Mouse (Mus musculus) embryonic facial prominence, embryonic 10.5 days (tissue): ENCODE results near the gene Pgs1. TPM values are rescaled to one million over a fixed set of nuclear protein-coding genes. Genes with fewer than 3 reads are reported as not detected.

Experiments used
- DNase-seq: peaks from one replicate; pipeline ENCODE4 v3.0.0-alpha.2; 2017; ENCODE audit warnings: low spot score
- H3K27ac ChIP-seq: fragments of 300-500 bp; sonication (generic); replicated peaks from 2 replicates; pipeline ENCODE4 v1.5.1; 2016; ENCODE audit warnings: mild to moderate bottlenecking
- H3K27me3 ChIP-seq: fragments of 300-500 bp; sonication (generic); replicated peaks from 2 replicates; pipeline ENCODE4 v1.6.1; 2016; ENCODE audit warnings: low read depth, mild to moderate bottlenecking; ENCODE audit not compliant: poor library complexity, severe bottlenecking
- H3K36me3 ChIP-seq: fragments of 300-500 bp; sonication (generic); replicated peaks from 2 replicates; pipeline ENCODE4 v1.6.1; 2016; ENCODE audit warnings: mild to moderate bottlenecking, moderate library complexity
- H3K4me1 ChIP-seq: fragments of 300-500 bp; sonication (generic); 2 replicates; pipeline ENCODE4 v1.6.1; 2016
- H3K4me3 ChIP-seq: fragments of 300-500 bp; sonication (generic); 2 replicates; pipeline ENCODE4 v1.5.1; 2016; ENCODE audit warnings: mild to moderate bottlenecking, moderate library complexity
- H3K9me3 ChIP-seq: fragments of 300-500 bp; sonication (generic); 2 replicates; pipeline ENCODE4 v1.6.1; 2016; ENCODE audit warnings: mild to moderate bottlenecking
- WGBS: fragments of 180-500 bp; shearing (Covaris S2); methylation state at CpG from one replicate; pipeline ENCODE4 v1.1.7; 2016; 5-methylcytosine and 5-hydroxymethylcytosine counted together
- polyA plus RNA-seq: library from polyadenylated mRNA; unstranded; fragments of >200 nt; fragmentation: Nextera tagmentation; extraction: Ambion mirVana; gene quantifications from 2 replicates; pipeline ENCODE4 v1.2.1, GENCODE M21; 2016

Pgs1 gene
- polyA plus RNA-seq, 1 experiment from 2014 or later = 43.5 TPM

DNA sequence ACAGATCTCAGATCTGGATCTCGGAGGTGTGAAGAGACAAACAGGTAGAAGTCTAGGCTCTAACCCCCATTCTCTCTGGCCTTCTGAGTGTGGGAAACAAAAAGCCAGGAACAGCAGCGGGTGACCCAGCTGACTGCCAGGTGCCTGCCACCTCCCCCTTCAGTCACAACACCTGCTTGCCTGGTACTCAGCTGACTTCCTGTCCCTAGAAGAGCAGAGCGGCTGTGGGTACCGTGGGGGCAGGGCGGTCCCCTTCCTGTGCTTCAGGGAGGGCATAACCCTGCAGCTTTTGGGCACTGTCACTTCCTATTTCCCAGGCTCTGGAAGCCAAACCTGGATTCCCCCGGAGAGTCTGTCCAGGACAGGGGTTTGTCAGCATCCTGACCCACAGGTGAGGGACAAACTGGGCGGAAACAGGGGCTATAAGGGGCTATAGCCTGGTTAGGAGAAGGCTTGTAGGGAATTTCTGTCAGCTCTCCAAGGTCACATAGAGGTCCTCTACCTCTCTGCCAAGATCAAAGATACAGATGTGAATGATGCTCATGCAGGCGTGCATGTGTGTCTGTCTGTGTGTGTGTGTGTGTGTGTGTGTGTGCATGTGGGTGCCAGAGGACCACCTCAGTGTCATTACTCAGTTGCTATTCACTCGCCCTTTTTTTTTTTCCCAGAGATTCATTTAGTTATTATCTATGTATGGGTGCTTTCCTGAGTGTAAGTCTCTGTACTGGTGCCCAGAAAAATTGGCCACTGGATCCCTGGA is 33.7 kb upstream of the Pgs1 start:
- H3K27ac ChIP-seq = no peak overlapping the region
- peaks cover 46% of the 10 kb centered on the region for H3K27me3 ChIP-seq
- no peak for DNase-seq
- WGBS = 60% methylated on average over 9 of the region's 9 CpGs
- peaks cover 54% of the 10 kb centered on the region for H3K4me1 ChIP-seq
- no peaks in the 10 kb centered on the region for H3K9me3 ChIP-seq
- no peak overlapping the region for H3K4me3 ChIP-seq
- no peaks in the 10 kb centered on the region for H3K36me3 ChIP-seq

DNA sequence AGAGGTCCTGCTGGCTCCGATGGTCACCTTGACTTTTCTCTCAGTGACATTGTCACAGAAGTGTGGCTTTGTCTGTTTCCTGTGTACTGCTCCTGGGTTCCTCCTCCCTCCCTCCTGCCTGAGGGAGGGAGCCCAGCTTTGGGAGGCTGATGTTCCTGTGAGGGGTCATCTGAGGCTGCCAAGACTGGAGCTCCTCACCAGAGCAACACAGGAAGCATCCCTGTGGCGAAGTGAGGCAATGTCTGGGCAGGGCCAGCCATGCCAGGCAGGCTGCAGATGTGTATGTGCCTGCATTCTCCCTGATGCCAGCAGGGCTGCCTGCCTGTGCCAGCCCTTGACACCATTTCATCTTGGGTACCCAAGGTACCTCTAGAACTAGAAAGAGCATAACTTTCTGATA is 32.0 kb upstream of the Pgs1 start:
- no peak for DNase-seq
- Histone ChIP-seq H3K36me3 (no peaks in the 10 kb centered on the region), H3K9me3 (no peaks in the 10 kb centered on the region), H3K27ac (0 out of 2 replicates have a peak overlapping the region, but pooled peaks have one; percentile 2), H3K27me3 (peaks cover 40% of the 10 kb centered on the region), H3K4me3 (no peak overlapping the region), H3K4me1 (peaks cover 62% of the 10 kb centered on the region)
- WGBS = 66% methylated on average over 2 of the region's 2 CpGs

DNA sequence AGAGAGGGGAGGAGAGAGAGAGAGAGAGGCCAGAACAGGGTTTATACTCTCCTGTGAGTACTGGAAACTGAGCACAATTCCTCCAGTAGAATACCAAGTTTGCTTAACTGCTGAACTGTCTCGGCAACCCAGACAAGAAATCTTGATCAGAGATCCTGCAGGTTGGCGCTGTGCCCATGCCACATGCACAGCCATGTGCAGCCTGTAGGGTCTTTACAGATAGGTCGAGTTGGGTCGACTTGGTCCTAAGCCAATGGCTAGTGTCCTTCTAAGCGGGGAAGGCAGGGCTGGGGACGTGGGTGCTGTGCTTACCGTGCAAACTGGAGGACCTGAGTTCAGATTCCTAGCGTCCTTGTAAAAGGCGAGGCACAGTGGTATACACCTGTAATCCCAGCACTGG is 31.3 kb upstream of the Pgs1 start:
- Histone ChIP-seq H3K4me1 (peaks cover 63% of the 10 kb centered on the region), H3K36me3 (no peaks in the 10 kb centered on the region), H3K27ac (peak overlapping the region; percentile 44; the same call in 1 of the 2 replicates), H3K27me3 (peaks cover 39% of the 10 kb centered on the region), H3K9me3 (no peaks in the 10 kb centered on the region), H3K4me3 (no peak overlapping the region)
- no peak for DNase-seq
- 89% methylated on average over 9 of the region's 9 CpGs for WGBS

DNA sequence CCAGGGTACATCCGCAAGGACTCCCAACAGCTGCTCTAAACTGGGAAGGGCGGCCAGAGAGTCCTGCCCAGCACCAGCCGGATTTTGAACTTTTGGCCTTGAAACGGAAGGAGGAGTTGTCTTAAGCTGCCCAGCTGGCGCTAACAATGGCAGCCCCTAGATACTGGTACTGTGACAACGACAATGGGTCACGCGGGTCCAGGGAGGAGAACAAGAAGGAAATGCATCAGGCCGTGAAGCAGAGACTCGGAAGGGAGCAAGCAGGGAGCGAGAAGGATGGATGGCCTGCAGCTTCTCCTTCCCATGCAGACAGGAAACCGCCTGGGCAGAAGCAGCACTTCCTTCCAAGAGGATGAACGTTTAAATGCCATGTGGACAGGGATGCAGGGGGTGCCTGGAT is 30.5 kb upstream of the Pgs1 start:
- Histone ChIP-seq H3K27ac (peak overlapping the region; percentile 27), H3K4me3 (no peak overlapping the region), H3K9me3 (no peaks in the 10 kb centered on the region), H3K27me3 (peaks cover 35% of the 10 kb centered on the region), H3K36me3 (no peaks in the 10 kb centered on the region), H3K4me1 (peaks cover 64% of the 10 kb centered on the region)
- 66% methylated on average over 13 of the region's 13 CpGs for WGBS
- no peak for DNase-seq

DNA sequence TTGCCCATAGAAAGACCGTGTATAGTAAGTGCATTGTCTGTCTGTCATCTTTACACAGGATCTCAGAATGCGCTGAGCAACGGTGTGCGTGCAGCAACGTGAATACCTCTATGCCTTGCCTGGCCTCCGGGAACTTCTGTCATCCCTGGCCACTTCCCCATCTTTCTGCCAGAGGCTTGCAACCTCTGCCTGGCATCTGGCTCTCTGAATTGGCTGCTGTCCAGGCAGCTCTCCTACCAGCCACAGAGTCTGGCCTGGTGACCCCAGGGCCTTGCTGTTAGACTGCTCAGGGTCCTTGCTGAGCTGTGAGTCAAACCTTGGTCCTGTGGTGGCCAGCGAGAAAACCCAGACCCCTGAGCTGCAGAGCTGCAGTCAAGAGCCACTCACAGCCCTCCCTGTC is 27.9 kb upstream of the Pgs1 start:
- H3K36me3 ChIP-seq = no peaks in the 10 kb centered on the region
- H3K4me3 ChIP-seq = no peak overlapping the region
- H3K4me1 ChIP-seq = peaks cover 66% of the 10 kb centered on the region
- no peak overlapping the region for H3K27ac ChIP-seq
- WGBS = 76% methylated on average over 7 of the region's 7 CpGs
- no peak for DNase-seq
- H3K9me3 ChIP-seq = no peaks in the 10 kb centered on the region
- H3K27me3 ChIP-seq = peaks cover 22% of the 10 kb centered on the region; the same call in 1 of the 2 replicates

DNA sequence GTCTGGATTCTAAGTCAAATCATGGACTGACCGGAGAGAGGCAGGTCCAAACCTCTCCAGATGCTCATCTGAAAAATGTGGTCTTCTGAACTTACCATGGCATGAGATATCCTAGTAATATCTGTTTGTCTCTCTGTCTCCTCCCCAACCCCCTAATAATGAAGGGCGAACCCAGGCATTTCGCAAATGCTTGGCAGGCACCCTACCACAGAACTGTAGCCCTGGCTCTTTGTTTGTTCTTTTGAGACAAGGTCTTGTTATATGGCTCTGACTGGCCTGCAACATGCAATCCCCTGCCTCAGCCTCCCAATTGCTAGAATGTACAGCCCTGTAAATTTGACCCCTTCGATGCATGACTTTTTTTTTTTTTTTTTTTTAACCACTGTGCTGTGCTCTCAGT is 26.9 kb upstream of the Pgs1 start:
- no peaks in the 10 kb centered on the region for H3K9me3 ChIP-seq
- H3K4me3 ChIP-seq = no peak overlapping the region
- no peak for DNase-seq
- H3K4me1 ChIP-seq = peaks cover 72% of the 10 kb centered on the region
- no peaks in the 10 kb centered on the region for H3K36me3 ChIP-seq
- H3K27me3 ChIP-seq = peaks cover 23% of the 10 kb centered on the region
- 89% methylated on average over 4 of the region's 4 CpGs for WGBS
- no peak overlapping the region for H3K27ac ChIP-seq

DNA sequence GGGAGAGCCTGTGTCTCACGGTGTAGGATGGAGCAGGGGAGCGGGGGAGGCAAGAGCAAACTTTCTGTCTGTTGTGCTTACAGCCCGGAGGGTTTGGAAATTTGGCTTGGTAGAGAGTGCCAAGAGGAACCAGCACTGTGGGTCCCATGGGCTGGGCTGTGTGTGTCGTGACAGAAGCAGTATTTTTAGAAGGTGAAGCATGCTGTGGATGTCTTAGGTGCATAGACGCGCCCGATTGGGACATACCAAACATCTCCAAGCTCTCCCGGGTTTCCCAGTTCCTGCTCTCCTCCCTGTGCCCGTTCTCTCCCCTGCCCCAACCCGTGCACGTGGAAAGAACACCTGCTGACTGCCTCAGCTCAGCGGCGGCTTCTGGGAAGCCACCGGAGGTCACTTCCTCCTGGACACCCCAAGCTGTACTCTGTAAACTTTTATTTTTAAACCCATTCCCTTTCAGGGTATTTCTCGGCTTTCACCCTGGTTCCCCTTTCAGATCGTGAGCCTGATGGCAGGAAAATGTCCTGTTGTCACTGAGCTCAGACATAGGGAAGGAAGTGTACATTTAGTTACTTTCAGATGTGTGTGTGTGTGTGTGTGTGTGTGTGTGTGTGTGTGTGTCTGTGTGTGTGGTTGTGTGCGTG is 26.2 kb upstream of the Pgs1 start:
- 55% methylated on average over 17 of the region's 17 CpGs for WGBS

DNA sequence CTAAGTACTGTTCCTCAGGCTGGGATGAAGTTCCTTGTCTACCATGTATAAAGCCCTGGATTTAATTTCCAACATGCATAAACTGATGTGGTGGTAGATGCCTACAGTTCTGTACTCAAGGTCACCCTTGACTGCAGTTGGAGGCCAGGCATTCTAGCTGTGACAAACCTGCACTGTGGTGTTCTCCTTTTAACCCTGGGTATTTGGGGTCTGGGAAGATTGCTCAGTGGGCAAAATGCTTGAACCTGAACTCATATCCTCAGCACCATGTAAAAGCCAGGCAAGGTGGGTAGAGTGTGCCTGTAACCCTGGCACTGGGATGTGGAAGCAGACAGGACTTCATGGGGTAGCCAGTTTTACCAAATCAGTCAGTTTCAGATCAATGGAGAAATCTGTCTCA is 25.5 kb upstream of the Pgs1 start:
- Histone ChIP-seq H3K9me3 (no peaks in the 10 kb centered on the region), H3K4me3 (no peak overlapping the region), H3K27me3 (peaks cover 34% of the 10 kb centered on the region), H3K36me3 (no peaks in the 10 kb centered on the region), H3K4me1 (peaks cover 72% of the 10 kb centered on the region), H3K27ac (no peak overlapping the region)
- no peak for DNase-seq

More for the DNA sequence above, 26.2 kb upstream of the Pgs1 start:
- no peak for DNase-seq
- Histone ChIP-seq H3K4me3 (no peak overlapping the region), H3K27me3 (peaks cover 27% of the 10 kb centered on the region), H3K36me3 (no peaks in the 10 kb centered on the region), H3K27ac (peak overlapping the region; percentile 6), H3K9me3 (no peaks in the 10 kb centered on the region), H3K4me1 (peaks cover 72% of the 10 kb centered on the region)

DNA sequence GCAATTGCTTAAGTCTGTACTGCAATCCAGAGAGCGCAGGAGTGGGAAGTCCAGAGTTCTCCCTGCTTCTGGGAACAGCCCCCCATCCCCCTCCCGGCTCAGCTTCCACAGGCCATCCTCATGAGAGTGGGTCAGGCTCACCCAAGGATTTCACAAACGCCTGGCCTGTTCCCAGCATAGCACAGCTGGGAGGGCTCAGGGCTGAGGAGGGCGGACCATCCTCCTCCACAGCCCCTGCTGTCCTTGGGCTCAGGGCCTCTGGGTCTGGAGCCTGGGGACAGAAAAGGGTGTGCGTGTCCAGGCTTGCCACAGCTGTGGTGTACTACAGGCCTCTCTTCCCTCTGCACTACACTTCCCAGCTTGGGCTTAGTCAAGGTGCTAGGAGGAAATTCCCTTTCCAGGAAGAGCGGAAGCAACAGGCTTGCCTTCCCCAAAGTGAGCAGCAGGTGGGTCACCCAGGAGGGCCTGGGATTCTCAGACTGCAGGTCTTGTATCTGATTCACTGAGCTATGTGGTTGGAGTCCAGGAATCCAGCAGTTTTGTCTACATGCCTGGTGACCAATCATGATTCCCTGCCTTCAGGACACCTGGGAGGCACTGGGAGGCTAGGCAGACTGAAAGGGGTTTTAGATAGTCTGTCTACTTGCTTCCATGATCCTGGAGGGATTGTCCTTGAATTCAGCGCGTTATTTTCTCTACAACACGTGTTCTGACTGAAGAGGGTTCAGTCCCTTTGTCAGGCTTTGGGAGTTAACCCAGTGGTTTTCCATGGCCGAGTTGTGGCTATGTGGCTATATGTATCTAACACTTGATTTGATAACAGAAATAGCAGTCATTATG is 23.6 kb upstream of the Pgs1 start:
- Histone ChIP-seq H3K4me1 (peaks cover 81% of the 10 kb centered on the region), H3K36me3 (peaks cover 14% of the 10 kb centered on the region), H3K4me3 (peak overlapping the region; percentile 76), H3K27me3 (peaks cover 53% of the 10 kb centered on the region), H3K9me3 (no peaks in the 10 kb centered on the region), H3K27ac (peak overlapping the region; percentile 89)
- no peak for DNase-seq
- WGBS = 26% methylated on average over 10 of the region's 10 CpGs

DNA sequence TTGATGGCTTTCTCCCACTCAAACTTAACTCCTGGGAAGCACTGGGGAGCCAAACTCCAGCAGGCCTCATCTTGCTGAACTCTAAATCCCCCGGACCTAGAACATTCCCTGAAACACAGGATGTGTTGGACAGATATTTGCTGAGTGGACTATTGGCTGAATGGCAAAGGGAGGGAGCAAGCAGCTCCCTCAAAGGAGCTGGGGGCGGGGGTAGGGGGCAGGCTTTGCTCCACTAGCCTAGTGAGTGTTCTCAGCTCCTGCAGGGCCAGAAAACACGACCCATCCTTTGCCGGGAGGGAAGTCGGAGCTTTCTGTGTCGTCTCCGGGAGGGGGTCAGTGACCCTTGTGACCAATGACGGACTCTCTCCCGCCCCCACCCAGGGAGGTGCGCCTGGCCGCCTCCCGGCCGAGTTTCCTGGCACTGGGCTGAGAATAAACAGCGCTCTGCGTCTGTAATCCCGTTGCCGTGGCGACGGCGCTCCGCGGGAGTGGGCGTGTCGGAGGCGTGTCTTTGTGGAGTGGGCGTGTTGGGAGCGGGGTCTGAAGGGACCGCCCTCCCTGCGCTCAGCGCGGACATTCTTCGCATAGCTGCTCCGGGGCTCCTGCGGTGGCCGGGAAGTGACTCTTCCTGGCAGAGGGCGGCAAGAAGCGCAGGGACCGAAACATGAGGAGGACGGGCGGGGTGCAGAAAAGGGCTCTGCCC is 22.9 kb upstream of the Pgs1 start:
- WGBS = under 1% methylated on average over 40 of the region's 40 CpGs
- peaks cover 59% of the 10 kb centered on the region for H3K27me3 ChIP-seq
- peak overlapping the region; percentile 76 for H3K4me3 ChIP-seq
- H3K27ac ChIP-seq = peak overlapping the region; percentile 89
- H3K4me1 ChIP-seq = peaks cover 87% of the 10 kb centered on the region
- DNase-seq = peak; percentile 99
- H3K36me3 ChIP-seq = peaks cover 18% of the 10 kb centered on the region
- no peaks in the 10 kb centered on the region for H3K9me3 ChIP-seq

DNA sequence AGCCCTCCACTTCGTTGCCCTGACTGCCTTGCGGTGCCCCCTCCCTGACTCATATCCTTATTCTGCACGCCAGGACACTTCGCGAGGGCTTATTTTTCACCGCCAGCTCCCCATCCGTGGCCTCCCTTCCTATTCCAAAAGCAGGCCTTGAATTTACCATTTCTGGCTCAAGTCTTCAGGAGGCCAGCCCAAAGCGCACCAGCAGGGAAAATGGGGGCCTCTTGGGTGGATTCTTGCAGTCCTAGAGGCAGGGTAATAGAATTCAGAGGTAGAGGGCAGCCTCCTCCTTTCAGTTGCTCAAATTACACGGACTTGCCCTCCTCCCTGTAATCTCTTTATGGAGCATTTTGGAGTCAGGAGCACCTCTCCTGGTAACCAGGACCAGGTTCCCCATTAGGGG is 22.2 kb upstream of the Pgs1 start:
- WGBS = under 1% methylated on average over 9 of the region's 9 CpGs
- H3K27me3 ChIP-seq = peaks cover 56% of the 10 kb centered on the region
- no peaks in the 10 kb centered on the region for H3K9me3 ChIP-seq
- peak overlapping the region; percentile 89 for H3K27ac ChIP-seq
- DNase-seq = no peak
- H3K4me3 ChIP-seq = peak overlapping the region; percentile 76
- peaks cover 18% of the 10 kb centered on the region for H3K36me3 ChIP-seq
- H3K4me1 ChIP-seq = peaks cover 88% of the 10 kb centered on the region

DNA sequence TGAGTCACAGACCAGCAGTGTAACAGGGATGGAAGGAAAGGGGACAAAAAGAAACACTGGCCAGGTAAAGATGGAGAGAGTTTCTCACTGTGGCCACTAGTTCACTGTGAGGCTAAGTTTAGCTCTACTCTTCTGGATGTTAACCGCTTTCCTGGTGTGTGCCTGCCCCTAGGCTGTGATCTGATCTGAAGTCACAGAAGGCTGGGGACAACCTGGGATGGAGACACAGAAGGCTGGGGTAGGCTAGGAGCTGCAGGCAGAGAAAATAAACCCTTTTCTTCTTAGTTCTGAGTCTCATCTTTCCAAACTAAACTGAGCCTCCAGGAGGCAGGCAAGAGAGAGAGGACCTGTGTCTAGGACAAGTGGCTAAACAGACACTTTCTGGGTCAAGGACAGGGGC is 21.8 kb upstream of the Pgs1 start:
- peaks cover 52% of the 10 kb centered on the region for H3K27me3 ChIP-seq
- peak overlapping the region; percentile 76 for H3K4me3 ChIP-seq
- 4% methylated on average over 1 of the region's 1 CpGs for WGBS

More for the DNA sequence above, 21.8 kb upstream of the Pgs1 start:
- Histone ChIP-seq H3K27ac (peak overlapping the region; percentile 89), H3K36me3 (peaks cover 18% of the 10 kb centered on the region), H3K4me1 (peaks cover 90% of the 10 kb centered on the region), H3K9me3 (no peaks in the 10 kb centered on the region)
- DNase-seq = no peak
